Mouse (Mus musculus) urinary bladder, postnatal 25 days (tissue): ENCODE measurements around the gene Tnc.

Source experiments
- DNase-seq: peaks from one replicate; pipeline ENCODE4 v3.0.0; 2022; ENCODE audit warnings: low spot score

The Tnc gene

DNA sequence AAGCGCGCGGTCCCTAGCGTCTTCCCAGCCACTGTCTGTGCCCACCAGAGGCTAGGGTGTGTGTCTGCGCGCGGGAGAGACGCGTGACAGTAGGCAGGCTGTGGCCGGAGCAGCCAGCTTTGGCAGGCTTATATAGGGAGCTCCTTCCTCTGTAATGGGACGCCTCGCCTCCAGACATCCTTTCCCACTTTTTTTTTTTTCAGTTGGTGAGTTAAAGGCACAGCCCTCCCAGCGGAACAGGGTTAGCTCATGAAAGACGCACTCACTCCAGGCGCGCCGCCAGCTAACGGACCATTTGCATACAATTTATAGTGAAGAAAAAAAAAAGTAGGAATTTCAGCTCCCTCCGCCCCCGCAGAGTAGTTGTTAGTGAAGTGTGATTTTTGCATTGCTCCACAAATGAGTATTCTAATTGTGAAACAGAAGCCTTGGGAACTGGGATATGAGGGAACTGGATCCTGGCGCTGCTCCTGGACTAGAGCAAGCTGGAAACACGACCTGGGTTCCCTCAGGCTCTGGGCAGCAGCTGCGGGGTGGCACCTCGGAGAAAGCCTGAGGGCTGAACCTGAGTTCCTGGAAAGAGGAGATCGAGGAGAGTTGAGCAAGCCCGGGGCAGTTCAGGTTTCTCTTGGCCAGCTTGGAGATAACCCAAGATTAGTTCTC, at the start of gene Tnc:
TSS of gene Tnc (minus strand) at position 185 of the 663 bp plus-strand sequence.
- DNase-seq: peak; percentile 27

DNA sequence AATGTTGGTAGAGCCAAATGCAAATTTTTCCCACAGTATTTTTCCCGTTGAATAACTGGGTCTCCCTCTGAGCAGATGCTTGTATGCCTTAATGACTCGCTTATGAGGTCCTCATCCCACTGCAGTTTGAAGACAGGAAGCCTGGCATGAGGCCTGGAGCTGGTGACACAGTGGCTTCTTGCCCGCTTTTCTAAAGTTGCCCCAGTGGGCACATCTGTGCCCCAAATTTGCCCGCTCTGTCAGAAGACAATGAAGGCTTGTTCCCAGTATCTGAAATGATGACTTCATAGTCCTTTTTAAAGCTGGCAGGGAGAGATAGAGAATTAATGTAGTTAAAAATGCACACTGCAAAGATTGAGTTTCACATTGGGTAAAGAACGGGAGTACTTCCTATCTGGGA, 47.4 kb upstream of the Tnc start:
- no peak for DNase-seq

DNA sequence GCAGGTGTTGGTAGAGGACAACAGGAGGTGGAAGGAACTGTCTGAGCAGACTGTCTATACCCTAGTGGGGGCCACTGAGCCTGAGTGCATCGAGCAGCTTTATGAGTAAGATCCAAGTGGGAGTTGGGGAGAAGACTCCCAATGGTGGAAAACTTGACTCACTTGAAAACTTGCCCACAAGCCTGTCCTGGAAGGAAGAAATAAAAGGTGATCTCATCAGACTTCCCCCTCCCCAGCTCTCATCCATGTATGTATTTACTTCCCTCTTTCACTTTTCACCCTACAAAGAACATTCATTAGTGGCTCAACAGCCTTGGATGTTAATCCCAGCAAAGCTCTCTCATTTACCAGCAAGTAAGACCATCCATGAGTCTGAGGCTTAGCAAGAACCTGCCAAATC, 46.0 kb upstream of the Tnc start:
- DNase-seq: no peak

DNA sequence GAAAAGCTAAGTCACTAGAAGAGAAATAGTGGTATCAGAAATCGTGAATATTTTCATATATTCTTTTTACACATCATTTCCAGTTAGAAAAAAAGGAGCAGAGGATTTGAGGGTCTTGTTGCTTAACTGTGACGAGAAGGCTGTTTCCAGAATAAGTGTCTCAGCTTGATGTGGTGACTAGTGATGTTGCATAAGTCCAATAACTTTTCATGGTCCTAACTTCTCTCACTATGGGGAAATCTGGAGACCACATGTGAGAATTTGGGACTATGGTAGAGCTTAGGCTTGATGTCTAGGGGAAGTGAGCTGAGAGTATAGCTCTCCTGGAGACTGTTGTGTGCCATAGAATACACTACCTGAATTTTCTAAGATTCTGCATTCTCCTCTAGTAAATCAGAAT, 42.6 kb upstream of the Tnc start:
- no peak for DNase-seq

DNA sequence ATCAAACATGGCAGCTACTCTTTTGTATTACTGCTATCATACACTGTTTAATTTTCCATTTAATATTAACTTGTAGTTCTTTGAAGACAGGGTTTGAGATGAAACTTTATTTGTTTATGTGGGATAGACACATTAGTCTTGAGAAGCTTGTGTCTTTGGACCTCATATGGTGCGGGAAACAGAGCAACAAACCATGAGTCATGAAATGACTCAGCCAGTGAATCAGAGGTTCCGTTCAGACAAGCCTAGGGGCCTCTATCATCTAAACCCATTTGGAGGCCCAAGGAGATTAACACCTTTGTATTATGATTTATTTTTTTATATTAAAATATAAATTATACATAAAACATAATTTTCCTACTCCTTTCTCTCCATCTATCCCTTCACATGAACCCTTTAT, 40.9 kb upstream of the Tnc start:
- no peak for DNase-seq

DNA sequence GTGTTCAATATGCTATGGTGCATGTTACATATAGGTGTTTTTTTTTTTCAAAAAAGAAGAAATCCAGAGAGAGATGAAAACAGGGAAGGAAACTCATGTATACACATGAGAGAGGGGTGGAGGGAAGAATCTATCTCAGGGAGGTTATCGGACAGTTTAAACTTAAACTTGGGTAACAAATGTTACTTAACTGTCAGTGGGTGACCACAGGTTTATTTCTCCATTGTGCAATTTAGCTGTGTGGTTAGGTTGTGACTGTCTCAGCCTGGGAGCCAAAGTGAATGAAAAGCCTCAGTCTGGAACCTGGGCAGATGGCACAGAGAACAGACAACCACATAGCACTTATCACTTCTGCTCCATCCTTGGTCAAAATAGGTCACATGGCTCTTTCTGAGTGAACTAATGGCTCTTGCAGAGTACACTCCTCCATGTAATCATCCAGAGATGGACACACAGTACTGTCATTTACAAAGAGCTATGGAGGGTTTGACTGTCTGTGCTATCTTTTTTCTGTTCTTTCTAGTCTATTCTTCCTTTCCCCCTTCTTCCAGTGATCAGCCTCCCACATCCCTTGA, 39.3 kb upstream of the Tnc start:
- no peak for DNase-seq

DNA sequence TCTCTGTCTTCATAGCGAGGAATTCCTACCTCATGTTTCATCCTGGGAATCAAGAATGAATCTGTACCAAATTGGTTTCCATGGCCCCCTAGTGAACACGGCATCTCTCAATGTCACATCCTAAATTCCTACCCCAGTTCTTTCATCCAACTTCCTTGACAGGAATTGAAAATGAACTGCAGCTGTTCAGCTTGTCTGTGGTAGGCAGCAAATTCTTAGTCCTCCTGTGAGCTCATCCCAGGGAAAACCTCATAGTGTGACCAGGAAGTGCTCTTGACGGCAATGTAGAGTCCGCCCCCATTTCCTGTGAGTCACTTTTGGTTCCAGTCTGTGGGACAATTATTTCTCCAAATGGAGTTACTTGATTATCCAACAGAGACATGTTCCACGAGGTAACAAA, 37.0 kb upstream of the Tnc start:
- DNase-seq: no peak

DNA sequence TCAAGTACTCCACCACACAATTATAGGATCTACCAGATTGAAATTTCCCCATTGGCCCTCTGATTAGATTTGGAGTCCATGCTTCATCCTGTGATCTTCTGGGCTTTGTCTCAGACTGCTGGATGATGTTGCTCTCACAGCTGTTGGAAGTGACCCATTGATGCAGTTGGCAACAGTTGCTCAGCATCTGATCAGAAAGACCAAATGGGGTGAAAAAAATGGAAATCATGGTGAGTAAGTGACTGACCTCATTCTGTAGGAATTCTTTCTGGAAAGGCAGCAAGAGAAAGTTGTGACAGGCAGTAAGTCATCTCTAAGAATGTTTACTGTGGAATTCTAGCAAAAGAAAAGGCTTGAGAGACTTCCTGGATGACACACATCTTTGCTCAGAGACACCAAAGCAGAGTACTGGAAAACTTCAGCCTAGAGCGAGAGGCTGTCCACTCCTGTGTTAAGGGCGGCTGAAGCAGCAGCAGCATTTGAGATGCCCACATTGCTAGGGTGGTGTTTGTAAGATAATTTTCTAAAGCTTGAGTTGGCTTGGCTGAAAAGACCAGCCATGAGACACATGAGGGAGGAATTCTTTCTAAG, 31.3 kb upstream of the Tnc start:
- DNase-seq: no peak

DNA sequence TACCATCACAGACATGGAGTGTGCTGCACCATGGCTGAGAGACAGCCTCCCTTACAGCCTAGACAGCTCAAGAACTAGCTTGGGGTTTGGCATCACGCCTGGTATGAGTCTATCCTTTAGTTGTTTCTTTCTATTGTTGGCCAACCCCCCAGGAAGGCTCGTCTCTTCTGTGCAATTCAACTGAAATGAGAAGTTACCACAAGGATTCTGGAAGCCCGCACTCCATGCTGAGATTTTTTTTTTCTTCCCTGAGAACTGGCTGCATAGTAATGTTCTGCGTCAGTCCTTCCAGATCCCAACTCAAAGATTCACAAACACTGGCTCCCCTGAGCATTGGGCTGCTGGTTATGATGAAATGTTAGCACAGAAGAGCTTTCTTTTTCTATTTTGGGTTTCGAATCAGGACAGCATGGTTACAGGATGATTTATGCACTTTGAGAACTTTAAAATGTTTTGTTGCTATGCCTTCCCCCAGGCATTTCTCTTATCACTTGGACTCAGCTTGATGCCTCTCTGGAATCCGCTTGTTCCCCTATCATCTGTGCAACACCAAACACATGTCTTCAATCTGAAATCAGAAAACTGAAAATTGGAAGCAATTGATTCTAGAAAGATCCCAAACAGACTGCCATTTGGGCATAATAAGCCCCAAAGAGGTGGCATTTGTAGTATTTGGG, 29.7 kb upstream of the Tnc start:
- no peak for DNase-seq

DNA sequence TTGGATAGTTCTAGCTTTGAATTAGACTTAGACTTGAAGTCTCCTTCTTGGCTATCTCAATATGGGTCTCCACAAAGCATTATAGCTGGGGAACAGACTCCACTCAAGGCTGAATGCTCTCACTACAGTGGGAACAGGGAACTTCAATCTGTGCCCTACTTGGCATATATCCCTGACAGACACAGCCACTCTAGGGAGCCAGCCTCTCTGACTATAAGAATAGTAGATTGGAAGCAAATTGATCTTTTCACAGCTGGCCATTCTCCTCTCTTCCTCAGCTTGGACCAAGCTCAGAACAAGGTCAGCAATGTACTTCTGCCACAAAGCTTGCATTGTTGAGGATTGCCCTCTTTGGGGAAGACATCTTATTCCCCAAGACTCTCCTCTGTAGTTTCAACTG, 27.9 kb upstream of the Tnc start:
- DNase-seq: no peak

DNA sequence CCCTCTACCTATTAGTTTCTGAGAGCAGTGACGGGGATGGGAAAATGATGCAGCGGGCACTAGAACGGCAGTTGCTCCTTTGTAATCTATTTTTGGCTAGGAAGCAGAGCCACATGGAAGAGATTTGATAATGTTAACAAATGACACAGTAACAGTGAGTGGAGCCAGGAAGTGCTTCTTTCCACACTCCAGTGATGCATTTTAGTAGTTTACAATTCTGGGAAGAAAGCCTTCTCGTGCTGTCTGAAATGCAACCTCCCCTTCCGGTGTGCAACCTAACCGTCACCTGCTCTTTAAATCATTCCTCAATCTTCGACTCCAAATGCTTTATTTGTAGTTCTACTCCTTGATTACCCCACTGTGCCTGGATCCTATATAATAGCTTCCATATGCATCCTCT, 20.6 kb upstream of the Tnc start:
- no peak for DNase-seq

DNA sequence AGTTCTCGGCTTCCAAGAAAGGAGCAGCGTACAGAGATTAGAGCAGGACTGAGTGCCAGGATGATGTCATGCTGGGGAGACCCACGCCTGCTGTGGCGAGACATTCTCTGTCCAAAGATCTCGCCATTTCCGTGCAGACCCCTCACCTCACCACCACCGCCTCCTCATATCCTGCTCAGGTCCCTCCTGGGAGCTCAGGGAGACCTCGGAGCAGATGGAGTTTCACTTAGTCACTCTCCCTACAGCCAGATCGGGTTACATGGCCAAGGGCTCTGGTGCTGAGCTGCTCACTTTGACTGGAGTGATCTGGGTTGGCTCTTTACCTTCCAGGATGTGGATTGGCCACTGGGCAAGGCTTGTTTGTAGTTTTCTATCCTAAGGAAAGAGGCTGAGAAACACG, 18.5 kb upstream of the Tnc start:
- DNase-seq: no peak

DNA sequence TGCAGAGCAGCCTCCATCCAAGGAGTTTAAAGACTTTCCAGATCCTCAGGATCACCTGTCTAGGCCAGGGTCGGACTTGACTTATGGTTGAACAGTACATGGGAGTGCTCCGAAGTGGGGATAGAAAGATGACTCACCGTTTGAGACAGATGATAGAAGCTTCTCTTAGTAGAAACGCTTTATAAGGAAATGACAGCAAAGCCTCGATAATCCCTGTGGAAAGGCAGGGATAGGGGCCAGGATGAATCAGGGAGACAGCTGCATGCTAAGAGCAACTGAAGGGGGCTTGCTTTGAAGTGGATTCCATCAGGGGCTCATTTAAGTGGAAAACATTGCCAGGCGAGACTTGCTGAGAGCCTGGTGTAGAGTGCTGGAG, 12.0 kb upstream of the Tnc start:
- DNase-seq: no peak

DNA sequence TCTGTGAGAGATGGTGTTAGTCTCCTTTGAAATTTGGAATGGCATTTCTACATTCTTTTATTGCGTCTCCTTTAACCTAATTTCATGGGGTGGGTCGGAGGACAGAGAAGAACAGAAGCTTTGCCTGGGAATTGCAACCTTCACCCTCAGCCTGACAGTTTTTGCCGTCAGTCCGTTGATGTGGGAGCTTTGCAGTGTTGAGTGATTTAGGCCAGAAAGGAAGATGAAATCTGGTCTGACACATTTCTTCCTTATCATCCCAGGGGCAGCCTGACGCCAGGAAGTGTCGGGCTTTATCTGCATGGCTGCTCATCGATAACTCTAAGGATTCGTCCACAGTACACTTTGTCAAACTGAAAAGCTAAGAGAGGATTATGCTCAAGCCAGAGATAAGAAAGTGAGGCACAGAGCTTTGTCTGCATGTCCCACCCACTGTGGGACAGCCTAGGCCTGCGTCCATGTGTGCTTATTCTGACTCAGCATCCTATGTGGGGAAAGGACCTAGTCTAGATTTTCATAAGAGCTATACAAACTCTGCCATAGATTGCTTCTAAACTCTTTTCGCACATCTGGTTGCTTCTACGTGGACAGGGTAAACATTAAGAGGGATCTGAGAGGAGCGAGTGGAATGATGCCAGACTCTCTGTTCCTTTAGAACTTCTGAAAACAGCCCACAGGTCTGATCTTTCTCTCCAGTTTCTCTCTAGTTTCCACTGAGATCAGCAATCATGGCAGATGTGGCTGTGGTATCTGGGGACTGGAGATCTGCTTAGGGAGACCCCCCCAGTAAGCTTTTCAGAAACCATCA, 11.4 kb upstream of the Tnc start:
- no peak for DNase-seq

DNA sequence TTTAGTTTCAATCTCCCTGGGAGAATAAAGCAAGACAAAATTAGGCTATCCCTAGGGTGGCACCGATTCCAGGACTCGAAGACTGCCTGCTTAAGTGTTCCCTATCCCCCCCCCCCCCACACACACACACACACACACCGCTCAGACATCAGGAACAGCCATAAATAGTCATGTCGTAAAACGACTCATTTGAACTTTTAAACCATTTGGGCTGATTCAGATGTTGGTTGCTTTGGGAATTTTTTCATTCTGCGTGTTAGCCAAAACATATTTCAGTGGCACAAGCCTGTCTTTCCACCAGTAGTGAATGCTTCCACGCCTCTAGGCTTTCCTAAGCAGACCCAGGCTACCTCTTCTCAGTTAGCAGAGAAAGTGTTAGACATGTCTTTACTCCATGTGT, 1.4 kb upstream of the Tnc start:
- DNase-seq: no peak

DNA sequence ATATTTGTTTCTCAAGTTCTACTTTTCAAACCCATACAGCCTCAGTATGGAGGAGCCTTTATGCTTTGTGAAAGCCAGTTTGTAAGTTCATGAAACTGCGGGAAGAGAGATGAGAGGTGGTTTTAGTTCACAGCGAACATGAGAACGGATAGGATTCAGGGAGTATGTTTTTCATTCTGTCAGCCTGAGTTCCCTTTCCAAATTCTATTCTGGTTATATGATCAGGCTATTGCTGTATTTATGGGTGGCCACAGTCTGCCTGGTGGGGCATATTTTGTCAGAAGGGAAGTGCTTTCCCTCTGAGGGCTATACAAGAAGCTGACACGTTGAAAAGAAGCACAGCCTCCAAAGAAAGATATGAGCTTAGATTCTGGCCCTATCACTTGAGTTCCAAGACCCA, 2.9 kb downstream of the Tnc start:
- DNase-seq: no peak

DNA sequence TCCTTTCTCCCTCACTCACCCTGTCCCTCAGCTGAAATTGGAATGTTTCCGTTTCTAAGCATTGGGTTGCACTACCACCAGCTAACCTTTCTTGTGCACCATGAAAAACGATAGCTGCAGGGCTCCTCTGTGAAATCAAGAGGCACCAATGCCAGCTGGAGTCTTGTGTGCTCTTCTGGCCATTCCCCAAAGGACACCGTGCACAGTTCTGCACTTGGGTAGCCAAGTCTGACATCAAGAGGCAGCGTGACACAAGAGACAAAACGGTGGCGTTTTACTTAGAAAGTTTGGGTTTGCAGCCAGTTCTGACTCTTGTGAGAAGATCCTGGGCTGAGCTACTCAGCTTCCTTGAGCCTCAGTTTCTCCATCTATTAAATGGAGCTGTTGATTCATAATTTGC, 3.4 kb downstream of the Tnc start:
- no peak for DNase-seq

DNA sequence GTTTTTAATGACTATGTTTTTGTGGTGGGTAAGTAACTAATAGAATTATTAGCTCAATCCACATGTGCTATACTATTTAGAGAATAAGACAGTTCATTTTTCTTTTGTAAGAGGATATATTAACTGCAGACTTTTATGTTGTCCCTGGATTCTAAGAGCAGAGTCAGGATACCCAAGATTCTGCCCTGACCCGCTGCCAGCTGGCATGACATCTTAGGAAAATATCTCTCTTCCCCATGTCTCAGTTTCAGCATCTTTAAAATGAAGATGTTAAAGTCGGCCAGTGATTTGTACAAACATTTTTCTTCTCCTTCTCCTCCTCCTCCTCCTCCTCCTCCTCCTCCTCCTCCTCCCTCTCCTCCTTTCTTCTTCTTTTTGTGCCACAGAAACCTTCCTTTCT, 7.7 kb downstream of the Tnc start:
- DNase-seq: no peak

DNA sequence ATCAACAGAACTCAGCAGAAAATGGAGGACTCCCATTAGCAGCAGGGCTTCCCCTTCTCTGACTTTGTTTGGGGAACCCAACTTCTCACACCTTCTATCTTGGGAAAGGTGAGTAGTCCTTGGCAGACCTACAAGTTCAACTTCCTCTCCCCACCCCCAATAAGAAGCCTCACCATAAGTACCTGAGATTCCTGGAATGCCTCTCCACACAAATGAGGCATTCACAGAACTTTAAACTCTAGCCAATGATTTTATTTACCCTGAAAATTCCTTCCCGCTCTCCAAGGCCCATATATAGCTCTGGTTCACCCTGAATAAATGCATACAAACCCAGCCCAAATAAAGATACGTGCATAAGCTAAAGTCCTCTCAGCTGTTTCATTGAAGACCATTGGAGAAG, 9.3 kb downstream of the Tnc start:
- no peak for DNase-seq

DNA sequence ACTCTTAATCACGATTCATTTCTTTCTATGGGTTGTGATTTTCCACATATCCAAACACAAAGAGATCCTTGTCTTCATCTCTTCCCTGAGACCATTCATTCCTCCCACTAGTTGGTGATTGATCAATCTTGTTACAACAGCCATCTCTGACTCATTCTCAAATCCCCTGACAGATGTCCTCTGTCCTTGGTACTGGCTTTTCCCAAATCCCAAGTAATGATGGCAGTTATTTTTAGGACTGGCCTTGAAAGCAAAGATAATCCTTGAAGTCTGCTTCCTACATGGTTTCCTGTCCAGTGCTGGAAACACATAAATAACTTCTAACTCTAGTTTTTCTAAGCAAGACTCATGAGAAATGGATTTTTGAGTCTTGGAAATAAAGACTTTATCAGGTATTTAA, 12.1 kb downstream of the Tnc start:
- no peak for DNase-seq

DNA sequence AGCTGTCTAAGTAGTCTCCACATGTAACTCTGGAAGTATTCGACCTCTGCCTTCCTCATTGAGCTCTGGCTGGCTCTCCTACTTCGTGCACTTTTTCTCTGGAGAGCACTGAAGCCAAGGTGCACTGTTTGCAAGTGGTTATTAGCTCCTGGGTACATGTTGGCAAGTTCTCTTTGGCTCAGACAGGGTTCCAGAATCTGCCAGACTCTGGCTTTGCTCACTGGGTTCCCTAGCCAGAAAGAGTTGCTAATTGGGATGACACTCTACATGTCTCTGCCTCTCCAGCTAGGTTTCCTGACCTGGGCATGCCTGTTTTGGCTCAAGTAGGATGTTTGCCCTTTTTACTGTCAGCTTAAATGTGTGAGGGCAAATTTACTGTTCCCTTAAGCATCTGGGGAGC, 13.6 kb downstream of the Tnc start:
- DNase-seq: no peak

DNA sequence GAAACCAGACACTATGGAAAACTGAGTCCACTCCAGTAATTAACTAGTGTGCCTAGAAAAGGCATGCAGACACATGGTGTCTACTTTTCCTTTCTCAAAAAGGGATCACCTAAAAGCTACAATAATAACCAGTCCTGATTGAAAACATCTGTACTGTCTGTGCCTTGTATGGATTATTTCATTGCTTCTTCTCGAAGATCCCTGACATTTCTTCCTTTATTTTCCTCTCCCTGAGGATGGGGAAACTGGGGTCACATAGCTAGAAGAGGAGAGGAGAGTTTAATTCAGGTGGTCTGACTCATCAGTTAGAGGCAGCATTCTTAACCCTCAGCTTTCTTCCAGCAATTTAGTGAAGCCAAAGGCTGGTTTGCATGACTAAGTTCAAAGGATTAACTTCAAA, 17.3 kb downstream of the Tnc start:
- DNase-seq: no peak

DNA sequence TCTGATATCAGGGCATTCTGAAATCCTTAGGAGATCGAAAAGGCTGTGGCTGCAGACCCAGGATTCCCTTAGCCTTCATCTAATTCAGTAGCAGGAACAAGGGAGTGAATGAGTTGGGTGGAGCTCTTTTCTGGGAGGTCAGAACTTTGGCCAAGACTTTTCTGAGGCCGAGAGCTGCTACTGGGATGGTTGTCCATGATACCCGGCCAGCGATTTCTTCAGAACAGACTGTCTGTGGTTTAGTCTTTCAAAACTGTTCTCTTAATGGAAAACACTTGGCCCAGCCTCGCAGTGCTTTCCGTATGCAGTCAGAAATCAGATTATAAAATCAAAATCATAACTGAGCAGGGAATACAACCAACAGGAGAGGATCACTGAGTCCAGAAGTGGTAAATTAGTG, 21.2 kb downstream of the Tnc start:
- DNase-seq: no peak
